Mouse (Mus musculus): ENCODE measurements around the gene Drosha. TPM values are rescaled to one million over a fixed set of nuclear protein-coding genes. Genes with fewer than 3 reads are reported as not detected.

Drosha gene
- polyA plus RNA-seq, 1 experiment from 2014 or later = 52.6 TPM

Small RNA genes within 50 kb of the gene (microRNA-seq; reads per million reads assigned to microRNA genes)
- not detected for gene Gm47288

Other genes starting within 250 kb of the Drosha start
- gene Pdzd2, start 84.9 kb upstream of the Drosha start, polyA plus RNA-seq (2016; fragmentation: Nextera tagmentation; extraction: Ambion mirVana) = 7.3 and 10.7 TPM in 2 replicates
- 39.8 and 42.3 TPM in 2 replicates for gene 6030458C11Rik, start 166 bp upstream of the Drosha start, polyA plus RNA-seq (2016; fragmentation: Nextera tagmentation; extraction: Ambion mirVana)

Data from heart, embryonic 10.5 days (tissue).